Mouse (Mus musculus) forebrain, postnatal 0 days (tissue): Measurements from ENCODE around the gene Kctd10. TPM values are rescaled to one million over a fixed set of nuclear protein-coding genes. Genes with fewer than 3 reads are reported as not detected.

Source experiments
- ATAC-seq: fragments of 200-750 bp; cut with Nextera tagmentation; 2 replicates; pipeline ENCODE4 v1.8.0; 2017; ENCODE audit warnings: mild to moderate bottlenecking, moderate library complexity
- DNase-seq: peaks from one replicate; pipeline ENCODE4 v3.0.0-alpha.2; 2015
- H3K27ac ChIP-seq: fragments of 300-500 bp; sonication (generic); 2 replicates; pipeline ENCODE4 v1.5.1; 2014; ENCODE audit warnings: low read depth, mild to moderate bottlenecking, antibody characterized with exemption, low read length, moderate library complexity, mixed read lengths
- H3K27me3 ChIP-seq: fragments of 300-500 bp; sonication (generic); 2 replicates; pipeline ENCODE4 v1.6.1; 2014; ENCODE audit warnings: mild to moderate bottlenecking, low read length, mixed read lengths; ENCODE audit not compliant: insufficient read depth
- H3K36me3 ChIP-seq: fragments of 300-500 bp; sonication (generic); 2 replicates; pipeline ENCODE4 v1.6.1; 2014; ENCODE audit warnings: mild to moderate bottlenecking, moderate library complexity; ENCODE audit not compliant: insufficient read depth
- H3K4me1 ChIP-seq: fragments of 300-500 bp; sonication (generic); 2 replicates; pipeline ENCODE4 v1.6.1; 2014; ENCODE audit warnings: antibody characterized with exemption; ENCODE audit not compliant: insufficient read depth
- H3K4me2 ChIP-seq: fragments of 300-500 bp; sonication (generic); 2 replicates; pipeline ENCODE4 v1.6.1; 2014; ENCODE audit warnings: low read depth, mild to moderate bottlenecking, moderate library complexity
- H3K4me3 ChIP-seq: fragments of 300-500 bp; sonication (generic); 2 replicates; pipeline ENCODE4 v1.5.1; 2014; ENCODE audit warnings: low read depth, low read length, mixed read lengths
- H3K9ac ChIP-seq: fragments of 300-500 bp; sonication (generic); 2 replicates; pipeline ENCODE4 v1.6.1; 2014; ENCODE audit warnings: mild to moderate bottlenecking
- H3K9me3 ChIP-seq: fragments of 300-500 bp; sonication (generic); 2 replicates; pipeline ENCODE4 v1.6.1; 2016; ENCODE audit warnings: low read length
- CTCF ChIP-seq: sonication (generic); IDR thresholded peaks from 2 replicates; pipeline ENCODE4 v1.5.1; 2016; ENCODE audit warnings: antibody characterized with exemption, control low read depth, low read depth
- WGBS: fragments of 180-500 bp; shearing (Covaris S2); extraction: QIAGEN DNeasy Blood & Tissue Kit; methylation state at CpG from one replicate; pipeline ENCODE4 v1.1.7; 2014; 5-methylcytosine and 5-hydroxymethylcytosine counted together
- polyA plus RNA-seq: library from polyadenylated mRNA; unstranded; fragments of >200 nt; fragmentation: Nextera tagmentation; extraction: Ambion mirVana; gene quantifications from 2 replicates; pipeline ENCODE4 v1.2.1, GENCODE M21; 2015
- total RNA-seq: library from RNA; depleted of rRNA; stranded (reverse); fragments of >200 nt; gene quantifications from 2 replicates; pipeline ENCODE4 v1.2.3, GENCODE M21; 2014

The Kctd10 gene
- total and polyA plus RNA-seq, 2 experiments from 2014 or later, result 63.0 to 69.7 TPM

DNA sequence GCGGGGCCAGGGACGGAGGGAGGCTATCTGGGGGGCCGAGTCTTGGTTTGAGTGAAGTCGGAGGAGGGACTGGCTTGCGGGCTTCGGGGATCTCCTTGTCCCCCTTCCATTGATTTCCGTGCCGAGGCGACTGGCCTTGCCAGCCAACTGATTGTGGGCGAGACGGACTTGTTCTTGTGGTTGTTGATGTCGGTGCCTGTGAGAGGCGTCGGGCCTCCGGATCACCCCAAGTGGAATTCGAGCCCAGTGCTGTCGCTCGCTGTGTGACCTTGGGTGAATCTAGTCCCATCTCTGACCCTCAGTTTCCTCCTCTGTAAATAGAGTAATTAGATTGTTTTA is 674 bp upstream of the Kctd10 start:
- Histone ChIP-seq H3K4me2 (peak overlapping the region; percentile 70), H3K9me3 (no peaks in the 10 kb centered on the region), H3K36me3 (peaks cover 9% of the 10 kb centered on the region), H3K9ac (peak overlapping the region; percentile 91), H3K4me3 (peak overlapping the region; percentile 96), H3K4me1 (peaks cover 16% of the 10 kb centered on the region), H3K27me3 (no peaks in the 10 kb centered on the region), H3K27ac (peak overlapping the region; percentile 91)
- TF ChIP-seq CTCF, result no peak
- DNase-seq (no peak), ATAC-seq (peak; percentile 16)
- WGBS, result 2% methylated on average over 18 of the region's 18 CpGs

DNA sequence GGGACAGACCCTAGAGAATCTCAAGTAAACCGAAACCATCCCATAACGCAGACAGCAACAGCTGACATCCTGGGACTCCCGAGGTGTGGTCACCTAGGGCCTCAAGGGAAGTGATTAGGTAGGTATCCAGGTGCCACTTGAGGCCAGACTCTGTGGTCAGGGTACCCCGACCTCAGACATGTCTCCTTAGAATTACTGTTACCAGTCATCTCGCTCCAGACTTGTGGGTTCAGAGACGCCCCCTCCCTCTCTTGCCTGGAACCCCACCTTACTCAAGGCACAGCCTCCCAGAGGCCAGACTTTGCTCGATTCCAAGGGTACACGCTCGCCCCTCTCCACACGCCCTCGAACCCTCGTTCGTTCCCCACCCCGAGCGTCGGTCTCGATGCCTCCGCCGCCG is 545 bp downstream of the Kctd10 start:
- Histone ChIP-seq H3K4me1 (peaks cover 16% of the 10 kb centered on the region), H3K36me3 (peaks cover 8% of the 10 kb centered on the region; the same call in 1 of the 2 replicates), H3K9ac (peak overlapping the region; percentile 91), H3K4me3 (peak overlapping the region; percentile 96), H3K27me3 (no peaks in the 10 kb centered on the region), H3K9me3 (no peaks in the 10 kb centered on the region), H3K4me2 (peak overlapping the region; percentile 70), H3K27ac (peak overlapping the region; percentile 91)
- no peak for TF ChIP-seq CTCF
- ATAC-seq (peak; percentile 49), DNase-seq (peak; percentile 43)
- WGBS, result 2% methylated on average over 20 of the region's 20 CpGs

DNA sequence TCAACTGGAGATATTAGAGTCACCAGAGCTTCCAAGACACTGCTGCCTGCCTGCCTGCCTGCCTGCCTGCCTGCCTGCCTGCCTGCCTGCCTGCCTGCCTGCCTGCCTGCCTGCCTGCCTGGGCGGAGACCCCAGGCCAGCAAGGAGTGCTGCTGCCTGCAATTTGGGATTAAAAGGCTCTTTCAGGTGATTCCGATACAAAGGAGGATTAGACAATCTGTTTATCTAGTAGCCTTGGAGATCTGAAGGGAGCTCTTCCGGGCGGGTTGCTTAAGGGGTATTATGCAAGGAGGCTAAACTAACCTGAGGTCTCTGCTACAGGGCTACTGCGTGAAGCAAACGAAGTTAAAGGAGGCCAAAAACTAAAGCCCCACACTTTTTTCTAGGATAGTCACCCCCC is 1.4 kb downstream of the Kctd10 start:
- peaks cover 16% of the 10 kb centered on the region for H3K4me1 ChIP-seq
- peak overlapping the region; percentile 96 for H3K4me3 ChIP-seq
- no peaks in the 10 kb centered on the region for H3K9me3 ChIP-seq
- no peak for DNase-seq
- H3K4me2 ChIP-seq, result peak overlapping the region; percentile 70
- peaks cover 12% of the 10 kb centered on the region for H3K36me3 ChIP-seq
- no peaks in the 10 kb centered on the region for H3K27me3 ChIP-seq
- H3K9ac ChIP-seq, result peak overlapping the region; percentile 91; the same call in 1 of the 2 replicates
- no peak for ATAC-seq
- 30% methylated on average over 6 of the region's 6 CpGs for WGBS
- H3K27ac ChIP-seq, result 0 out of 2 replicates have a peak overlapping the region, but pooled peaks have one; percentile 15
- no peak for TF ChIP-seq CTCF

DNA sequence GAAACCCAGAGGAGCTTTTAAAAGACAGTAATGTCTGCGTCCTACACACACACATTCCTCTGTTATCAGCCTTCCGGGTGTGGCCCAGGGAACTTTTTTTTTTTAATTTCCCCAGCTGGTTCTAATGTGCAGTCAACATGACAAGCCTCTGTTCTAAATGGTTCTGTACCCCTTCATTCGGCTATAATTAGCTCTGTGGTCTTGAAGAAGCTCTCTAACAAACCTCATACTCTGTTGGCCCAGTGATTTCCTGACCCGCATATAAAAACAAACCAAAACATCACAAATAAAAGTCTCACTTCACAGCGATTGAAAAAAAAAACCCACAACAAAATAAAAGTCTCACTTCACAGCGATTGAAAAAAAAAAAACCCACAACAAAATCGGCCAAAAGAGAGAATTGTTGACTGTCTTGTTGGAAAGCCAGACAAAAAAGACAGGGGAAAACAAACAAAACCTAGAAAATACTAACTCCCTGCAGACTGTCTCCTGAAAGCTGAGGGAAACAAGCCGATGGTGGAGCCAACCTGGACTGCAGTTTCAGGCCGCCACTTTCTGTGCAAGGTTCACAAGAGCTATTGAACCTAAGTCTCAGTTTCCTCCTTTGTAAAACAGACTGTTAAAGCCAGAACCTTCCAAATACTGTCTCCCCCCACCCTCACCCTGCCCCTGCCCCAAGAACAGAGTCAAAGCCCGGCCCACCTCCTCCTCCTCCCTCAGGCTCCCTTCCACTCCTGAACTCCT is 2.0 kb downstream of the Kctd10 start:
- 68% methylated on average over 10 of the region's 10 CpGs for WGBS
- Histone ChIP-seq H3K4me3 (peak overlapping the region; percentile 96), H3K9ac (peak overlapping the region; percentile 91; the same call in 1 of the 2 replicates), H3K36me3 (peaks cover 18% of the 10 kb centered on the region), H3K27me3 (no peaks in the 10 kb centered on the region), H3K9me3 (no peaks in the 10 kb centered on the region), H3K4me2 (peak overlapping the region; percentile 70), H3K27ac (0 out of 2 replicates have a peak overlapping the region, but pooled peaks have one; percentile 15), H3K4me1 (peaks cover 16% of the 10 kb centered on the region)
- DNase-seq, result no peak
- no peak for TF ChIP-seq CTCF
- no peak for ATAC-seq

DNA sequence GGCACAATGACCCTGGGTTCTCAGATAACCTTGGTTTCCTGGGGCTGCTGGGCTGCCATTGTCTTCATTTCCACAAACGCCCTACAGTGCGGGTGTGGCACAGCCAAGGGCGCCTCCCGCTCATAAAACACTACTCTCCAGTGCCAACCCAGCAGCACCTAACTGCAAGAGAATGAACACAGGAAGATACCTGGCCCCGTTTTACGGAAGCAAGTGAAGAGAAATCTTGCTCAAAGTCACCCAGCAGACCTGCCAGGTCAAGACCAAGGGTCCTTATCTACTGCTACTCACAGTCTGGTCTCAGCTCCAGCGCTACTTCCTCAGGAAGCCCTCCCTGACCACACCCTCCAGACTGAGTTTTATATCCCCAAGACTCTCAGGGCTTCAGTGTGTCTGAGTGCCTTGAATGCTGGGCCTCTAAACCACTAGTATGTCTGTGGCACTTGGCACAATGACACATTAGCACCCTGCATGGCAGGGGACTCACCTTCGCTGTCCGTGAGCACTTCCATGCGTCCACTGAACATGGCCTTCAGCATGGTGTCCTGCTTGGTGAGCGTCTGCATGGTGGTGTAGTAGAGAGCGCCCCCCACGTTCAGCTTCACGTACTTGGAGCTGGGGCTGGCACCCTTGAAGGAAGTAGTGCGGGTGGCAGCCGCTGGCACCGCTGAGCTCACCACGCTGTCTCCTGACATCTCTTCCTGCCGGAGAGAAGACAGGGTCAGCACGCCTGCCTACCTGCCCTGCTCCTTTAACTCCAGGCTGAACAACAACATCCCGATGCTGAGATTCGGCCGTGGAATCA is 5.7 kb downstream of the Kctd10 start:
- Histone ChIP-seq H3K36me3 (peaks cover 50% of the 10 kb centered on the region), H3K27me3 (no peaks in the 10 kb centered on the region), H3K9me3 (no peaks in the 10 kb centered on the region), H3K9ac (no peak overlapping the region), H3K4me1 (peaks cover 3% of the 10 kb centered on the region; the same call in 1 of the 2 replicates), H3K27ac (no peak overlapping the region), H3K4me2 (no peak overlapping the region), H3K4me3 (no peak overlapping the region)
- no peak for DNase-seq
- 92% methylated on average over 23 of the region's 23 CpGs for WGBS
- no peak for TF ChIP-seq CTCF
- no peak for ATAC-seq

DNA sequence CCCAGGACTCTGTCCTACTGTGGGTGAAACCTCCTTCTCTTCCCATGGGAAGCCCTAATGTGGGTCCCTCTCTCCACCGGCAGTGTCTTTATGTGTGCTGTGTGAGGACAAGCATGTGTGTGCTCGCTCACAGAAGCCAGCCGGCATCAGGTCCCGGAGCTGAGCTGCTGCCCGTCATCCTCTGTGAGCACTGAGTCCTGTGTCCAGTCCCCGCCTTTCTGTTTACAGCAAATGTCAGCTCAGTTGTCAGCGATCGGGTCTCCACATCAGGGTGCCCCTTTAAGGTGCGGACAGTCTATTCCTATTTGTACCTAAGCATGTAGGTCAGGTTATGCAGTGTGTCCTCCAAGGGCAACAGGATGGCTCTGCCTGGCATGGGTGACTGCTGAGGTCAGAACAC is 6.7 kb downstream of the Kctd10 start:
- Histone ChIP-seq H3K4me3 (no peak overlapping the region), H3K36me3 (peaks cover 60% of the 10 kb centered on the region), H3K9ac (no peak overlapping the region), H3K27ac (no peak overlapping the region), H3K9me3 (no peaks in the 10 kb centered on the region), H3K4me2 (no peak overlapping the region), H3K27me3 (no peaks in the 10 kb centered on the region), H3K4me1 (no peaks in the 10 kb centered on the region)
- no peak for DNase-seq
- no peak for ATAC-seq
- 87% methylated on average over 9 of the region's 9 CpGs for WGBS
- TF ChIP-seq CTCF, result no peak

DNA sequence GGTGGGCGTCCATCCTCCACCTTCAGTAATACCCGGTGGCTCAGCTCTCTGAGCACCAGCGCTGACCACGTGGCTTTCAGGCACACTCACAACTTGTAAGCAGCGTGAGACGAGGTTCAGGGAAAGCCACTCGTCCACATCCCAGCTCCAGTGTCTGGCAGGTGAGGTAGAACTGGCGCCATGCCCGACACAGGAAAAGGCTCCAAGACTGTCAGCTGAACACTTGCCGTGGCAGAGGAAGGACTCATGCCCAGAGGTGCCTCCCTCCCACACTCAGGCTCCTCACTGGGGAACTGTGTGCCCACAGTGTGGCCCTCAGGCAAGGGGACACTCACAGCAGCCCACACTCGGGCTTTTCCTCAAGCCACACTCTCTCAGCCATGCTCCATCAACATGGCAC is 7.1 kb downstream of the Kctd10 start:
- H3K4me3 ChIP-seq, result no peak overlapping the region
- peaks cover 64% of the 10 kb centered on the region for H3K36me3 ChIP-seq
- no peak overlapping the region for H3K9ac ChIP-seq
- no peaks in the 10 kb centered on the region for H3K4me1 ChIP-seq
- ATAC-seq (no peak), DNase-seq (no peak)
- H3K27me3 ChIP-seq, result no peaks in the 10 kb centered on the region
- WGBS, result 58% methylated on average over 11 of the region's 11 CpGs
- H3K9me3 ChIP-seq, result no peaks in the 10 kb centered on the region
- no peak for TF ChIP-seq CTCF
- H3K4me2 ChIP-seq, result no peak overlapping the region
- no peak overlapping the region for H3K27ac ChIP-seq
